Mouse (Mus musculus) small intestine, adult 2 months (tissue): ENCODE measurements around the gene Ctnnal1.

Source experiments
- CTCF ChIP-seq: fragments of 200-500 bp; IDR thresholded peaks from 2 replicates; pipeline ENCODE4 v1.5.1; 2012; ENCODE audit warnings: low read depth, mild to moderate bottlenecking, control low read depth, inconsistent platforms, low read length, moderate library complexity, mixed read lengths; ENCODE audit not compliant: insufficient replicate concordance, insufficient read length; ENCODE audit errors: extremely low read depth
- POLR2A ChIP-seq: fragments of 200-500 bp; IDR thresholded peaks from 2 replicates; pipeline ENCODE4 v1.6.1; 2012; ENCODE audit warnings: low read depth, mild to moderate bottlenecking, control low read depth, inconsistent platforms, low read length, moderate library complexity

GRCm38 (mm10) chr4:56768913-56769312, 96.1 kb downstream of the Ctnnal1 start:
- TF ChIP-seq POLR2A (no peak), CTCF (no peak)
